Mouse (Mus musculus): ENCODE measurements around the gene Slc25a25. TPM values are rescaled to one million over a fixed set of nuclear protein-coding genes. Genes with fewer than 3 reads are reported as not detected.

The Slc25a25 gene
- polyA plus RNA-seq, 1 experiment from 2014 or later = 11.9 TPM

GRCm38 (mm10) chr2:32411407-32411806 is 39.8 kb downstream of the Slc25a25 start:
- WGBS (ENCODE audit: insufficient replicate concordance) = 74% methylated on average over 7 of the region's 7 CpGs
- ATAC-seq = no peak

GRCm38 (mm10) chr2:32408429-32409424 is 42.5 kb downstream of the Slc25a25 start:
- Histone ChIP-seq H3K4me1 (peaks cover 11% of the 10 kb centered on the region; the same call in 1 of the 2 replicates), H3K9ac (no peak overlapping the region), H3K9me3 (replicated peaks) (no peaks in the 10 kb centered on the region), H3K36me3 (peaks cover 2% of the 10 kb centered on the region; the same call in 1 of the 2 replicates), H3K27me3 (replicated peaks) (peaks cover 4% of the 10 kb centered on the region; the same call in 1 of the 2 replicates), H3K4me3 (no peak overlapping the region), H3K27ac (no peak overlapping the region), H3K4me2 (no peak overlapping the region)
- 0 out of 2 replicates have a peak, but pooled peaks have one; percentile 22 for ATAC-seq
- WGBS (ENCODE audit: insufficient replicate concordance) = 64% methylated on average over 25 of the region's 25 CpGs

More at GRCm38 (mm10) chr2:32411407-32411806, 39.8 kb downstream of the Slc25a25 start:
- no peaks in the 10 kb centered on the region for H3K9me3 ChIP-seq (replicated peaks)
- H3K9ac ChIP-seq = no peak overlapping the region
- no peaks in the 10 kb centered on the region for H3K27me3 ChIP-seq (replicated peaks)
- no peak overlapping the region for H3K4me2 ChIP-seq
- no peak overlapping the region for H3K4me3 ChIP-seq
- peaks cover 11% of the 10 kb centered on the region; the same call in 1 of the 2 replicates for H3K4me1 ChIP-seq
- H3K27ac ChIP-seq = no peak overlapping the region
- H3K36me3 ChIP-seq = peaks cover 29% of the 10 kb centered on the region

- 68% methylated on average over 7 of the region's 7 CpGs for WGBS (ENCODE audit: insufficient replicate concordance)
- H3K36me3 ChIP-seq = peaks cover 6% of the 10 kb centered on the region
- no peak for ATAC-seq
- no peak overlapping the region for H3K27ac ChIP-seq
- no peak overlapping the region for H3K4me2 ChIP-seq
- H3K4me3 ChIP-seq = no peak overlapping the region
- peaks cover 4% of the 10 kb centered on the region; the same call in 1 of the 2 replicates for H3K27me3 ChIP-seq (replicated peaks)
- H3K9me3 ChIP-seq (replicated peaks) = no peaks in the 10 kb centered on the region
- no peak overlapping the region for H3K9ac ChIP-seq
- H3K4me1 ChIP-seq = no peaks in the 10 kb centered on the region
These were observed 44.0 kb downstream of the Slc25a25 start for GRCm38 (mm10) chr2:32407144-32407824.

DNA sequence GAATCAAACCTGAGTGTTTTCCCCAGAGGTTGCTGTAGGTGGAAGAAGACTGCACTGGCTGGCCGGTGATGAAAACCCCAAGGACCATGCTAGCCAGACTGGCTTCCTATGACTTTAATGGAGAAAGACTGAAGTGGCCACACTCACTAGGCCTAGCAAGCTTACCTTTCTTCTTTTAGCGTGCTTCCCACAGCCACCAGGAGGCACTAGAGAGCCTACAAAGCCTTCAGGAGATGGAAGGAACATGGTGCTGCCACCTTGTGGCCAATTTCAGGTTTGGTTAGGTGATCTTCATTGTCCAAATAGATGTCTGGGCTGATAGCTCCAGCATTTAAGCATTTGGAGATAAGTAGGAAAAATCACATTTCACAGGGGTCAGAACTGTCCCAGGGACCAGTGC is 46.6 kb downstream of the Slc25a25 start:
- peaks cover 4% of the 10 kb centered on the region; the same call in 1 of the 2 replicates for H3K27me3 ChIP-seq (replicated peaks)
- no peak overlapping the region for H3K27ac ChIP-seq
- peaks cover 31% of the 10 kb centered on the region for H3K36me3 ChIP-seq
- ATAC-seq = peak; percentile 14; the same call in 1 of the 2 replicates
- 21% methylated on average over 2 of the region's 2 CpGs for WGBS (ENCODE audit: insufficient replicate concordance)
- no peak overlapping the region for H3K4me3 ChIP-seq
- no peak overlapping the region for H3K9ac ChIP-seq
- H3K4me2 ChIP-seq = no peak overlapping the region
- H3K4me1 ChIP-seq = peaks cover 9% of the 10 kb centered on the region
- H3K9me3 ChIP-seq (replicated peaks) = no peaks in the 10 kb centered on the region

DNA sequence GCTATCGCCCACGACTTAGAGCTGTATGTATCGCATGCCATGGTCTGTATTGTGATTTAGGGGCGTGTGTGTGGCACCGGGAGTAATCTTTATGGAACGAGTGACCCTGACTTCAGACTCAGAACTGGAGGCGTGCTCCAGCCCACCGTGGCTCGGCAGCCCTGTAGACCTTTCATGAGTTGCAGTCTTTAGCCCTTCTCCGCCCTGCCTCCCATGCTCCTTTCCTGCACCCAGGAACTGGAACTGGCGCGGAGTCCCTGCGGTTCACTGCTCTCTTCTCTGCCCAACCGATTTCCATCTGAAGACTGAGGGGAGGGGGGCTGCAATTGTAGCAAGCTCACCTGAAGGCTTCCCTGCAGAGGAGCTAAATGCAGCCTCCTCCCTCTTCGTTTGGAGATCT is 54.5 kb downstream of the Slc25a25 start:
- Histone ChIP-seq H3K36me3 (peaks cover 26% of the 10 kb centered on the region), H3K4me1 (peaks cover 39% of the 10 kb centered on the region), H3K27me3 (replicated peaks) (no peaks in the 10 kb centered on the region), H3K4me2 (peak overlapping the region; percentile 94), H3K9me3 (replicated peaks) (no peaks in the 10 kb centered on the region), H3K27ac (no peak overlapping the region), H3K9ac (peak overlapping the region; percentile 83), H3K4me3 (peak overlapping the region; percentile 89)
- WGBS (ENCODE audit: insufficient replicate concordance) = 2% methylated on average over 15 of the region's 15 CpGs
- no peak for ATAC-seq

- peaks cover 20% of the 10 kb centered on the region for H3K36me3 ChIP-seq
- H3K4me2 ChIP-seq = peak overlapping the region; percentile 94
- H3K27ac ChIP-seq = peak overlapping the region; percentile 81
- peaks cover 39% of the 10 kb centered on the region for H3K4me1 ChIP-seq
- no peaks in the 10 kb centered on the region for H3K9me3 ChIP-seq (replicated peaks)
- peak overlapping the region; percentile 89 for H3K4me3 ChIP-seq
- H3K9ac ChIP-seq = peak overlapping the region; percentile 83
- no peaks in the 10 kb centered on the region for H3K27me3 ChIP-seq (replicated peaks)
- ATAC-seq = peak; percentile 86
- under 1% methylated on average over 58 of the region's 59 CpGs for WGBS (ENCODE audit: insufficient replicate concordance)
These were observed 55.2 kb downstream of the Slc25a25 start for GRCm38 (mm10) chr2:32395946-32396621.

DNA sequence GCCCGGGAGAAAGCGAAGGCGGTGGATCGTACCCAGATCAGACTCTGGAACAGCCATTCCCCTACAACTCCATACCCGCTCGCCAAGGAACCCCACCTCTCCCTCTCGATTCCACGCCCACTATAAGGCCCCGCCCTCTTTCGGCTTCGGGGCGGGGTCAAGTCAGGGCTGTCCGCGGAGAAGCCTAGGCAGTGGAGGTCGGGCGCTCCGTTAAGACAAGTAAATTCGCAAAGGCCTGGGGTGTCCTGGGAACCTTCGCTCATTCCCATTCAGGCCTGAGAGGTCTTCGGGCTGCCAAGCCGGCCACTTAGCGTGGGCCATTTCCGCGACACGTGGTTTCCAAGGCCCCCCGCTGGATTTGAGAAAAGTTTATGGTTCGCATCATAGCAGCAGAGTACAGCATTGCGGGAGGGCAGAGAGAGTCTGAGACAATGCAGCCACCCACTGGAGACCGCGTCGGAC is 55.7 kb downstream of the Slc25a25 start, which contains the start of gene Ptges2:
Gene Ptges2, plus strand, starts transcription at position 413 of the 462 bp plus-strand sequence.
- Histone ChIP-seq H3K9ac (peak within 1 kb of the TSS; percentile 83), H3K4me3 (peak within 1 kb of the TSS; percentile 89), H3K4me2 (peak within 1 kb of the TSS; percentile 94), H3K9me3 (replicated peaks) (no peaks in the 10 kb centered on the region), H3K4me1 (peaks cover 39% of the 10 kb centered on the region), H3K27me3 (replicated peaks) (no peaks in the 10 kb centered on the region), H3K27ac (peak within 1 kb of the TSS; percentile 81), H3K36me3 (peaks cover 14% of the 10 kb centered on the region)
- WGBS (ENCODE audit: insufficient replicate concordance) = 2% methylated on average over 31 of the region's 31 CpGs
- ATAC-seq = peak; percentile 84

DNA sequence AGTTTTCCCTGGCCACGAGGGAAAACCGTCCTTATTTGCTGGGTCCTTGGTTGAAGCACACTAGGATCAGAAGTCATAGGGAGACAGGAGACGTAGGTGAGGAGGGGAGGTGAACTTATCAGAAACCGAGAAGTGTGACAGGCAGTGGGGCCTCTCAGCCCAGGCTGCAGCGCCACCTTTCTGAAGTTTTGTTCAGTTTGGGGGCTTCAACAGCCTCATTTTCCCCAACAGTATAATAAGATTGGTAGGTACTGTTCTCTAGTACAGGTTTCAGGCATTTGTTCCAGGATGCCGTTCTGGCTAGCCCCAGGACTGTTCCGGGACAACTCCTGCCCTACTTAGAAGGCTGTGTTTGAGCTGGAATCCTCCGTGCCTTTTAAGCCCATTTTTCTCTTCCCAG is 56.3 kb downstream of the Slc25a25 start:
- Histone ChIP-seq H3K4me1 (peaks cover 33% of the 10 kb centered on the region), H3K27ac (peak overlapping the region; percentile 81), H3K9me3 (replicated peaks) (no peaks in the 10 kb centered on the region), H3K9ac (peak overlapping the region; percentile 83), H3K36me3 (peaks cover 9% of the 10 kb centered on the region), H3K4me3 (peak overlapping the region; percentile 89), H3K27me3 (replicated peaks) (no peaks in the 10 kb centered on the region), H3K4me2 (peak overlapping the region; percentile 94)
- WGBS (ENCODE audit: insufficient replicate concordance) = 1% methylated on average over 8 of the region's 8 CpGs
- 0 out of 2 replicates have a peak, but pooled peaks have one; percentile 22 for ATAC-seq

DNA sequence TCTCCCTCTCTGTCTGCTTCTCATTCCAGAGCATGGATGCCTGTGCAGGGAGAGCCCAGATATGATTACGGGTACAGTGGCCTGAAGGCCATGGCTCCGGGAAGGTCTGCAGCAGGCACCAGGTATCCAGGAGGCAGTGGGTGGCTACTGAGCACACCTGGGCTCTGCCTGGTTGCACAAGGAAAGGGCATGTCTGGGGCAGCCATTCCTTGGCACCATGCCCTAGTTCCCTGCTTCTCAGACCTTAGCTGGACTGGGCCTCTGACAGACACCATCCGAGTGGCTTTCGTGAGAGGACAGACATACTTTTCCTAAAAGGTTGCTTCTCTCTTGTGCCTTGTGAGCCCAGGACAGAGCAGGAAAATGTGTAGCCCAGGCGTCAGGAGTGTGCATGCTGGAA is 59.2 kb downstream of the Slc25a25 start:
- no peak for ATAC-seq
- Histone ChIP-seq H3K9me3 (replicated peaks) (no peaks in the 10 kb centered on the region), H3K4me1 (peaks cover 22% of the 10 kb centered on the region), H3K4me2 (no peak overlapping the region), H3K27me3 (replicated peaks) (peaks cover 17% of the 10 kb centered on the region), H3K9ac (no peak overlapping the region), H3K36me3 (no peaks in the 10 kb centered on the region), H3K27ac (no peak overlapping the region), H3K4me3 (no peak overlapping the region)
- whole genome bisulfite sequencing (ENCODE audit: insufficient replicate concordance) = 74% methylated on average over 5 of the region's 5 CpGs

DNA sequence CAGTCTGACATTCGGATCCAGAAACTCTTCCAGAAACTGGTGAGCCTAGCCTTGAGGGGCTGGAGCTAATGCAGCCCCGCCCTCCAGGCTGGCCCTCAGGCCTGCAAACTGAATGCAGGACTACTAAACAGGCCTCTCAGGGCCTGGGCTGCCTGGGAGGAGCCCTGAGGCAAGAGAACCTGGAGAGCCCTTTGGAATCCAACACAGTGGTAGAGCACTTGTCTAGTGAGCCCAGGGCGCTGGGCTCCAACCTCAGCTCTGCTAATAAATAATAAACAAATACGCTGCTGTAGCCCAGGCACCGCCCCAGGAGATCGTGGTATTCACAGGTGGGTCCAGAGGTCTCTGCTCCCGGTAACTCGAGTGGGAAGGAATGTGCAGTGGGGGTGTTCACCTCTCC is 60.4 kb downstream of the Slc25a25 start:
- Histone ChIP-seq H3K27ac (no peak overlapping the region), H3K36me3 (no peaks in the 10 kb centered on the region), H3K27me3 (replicated peaks) (peaks cover 29% of the 10 kb centered on the region), H3K9ac (no peak overlapping the region), H3K4me1 (peaks cover 15% of the 10 kb centered on the region), H3K4me2 (no peak overlapping the region), H3K9me3 (replicated peaks) (no peaks in the 10 kb centered on the region), H3K4me3 (no peak overlapping the region)
- ATAC-seq = no peak
- 70% methylated on average over 8 of the region's 8 CpGs for WGBS (ENCODE audit: insufficient replicate concordance)

DNA sequence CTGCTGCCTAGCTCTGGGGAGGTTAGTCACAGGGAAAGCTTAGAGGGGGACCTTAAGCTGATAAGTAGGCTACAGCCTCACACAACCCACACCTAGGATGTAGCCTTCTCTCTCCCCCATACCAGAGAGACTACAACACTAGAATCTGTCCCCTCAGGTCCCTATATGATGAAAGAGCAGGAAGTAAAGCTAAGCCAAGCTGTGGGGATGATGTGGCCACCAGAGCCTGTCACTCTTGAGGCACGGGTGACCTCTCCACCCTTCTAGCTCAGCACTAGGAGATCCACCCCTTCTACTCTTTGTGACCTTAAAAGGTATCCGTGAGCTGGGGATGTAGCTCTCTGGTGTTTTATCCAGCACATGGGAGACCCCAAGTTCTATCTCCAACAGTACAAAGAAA is 62.1 kb downstream of the Slc25a25 start:
- Histone ChIP-seq H3K4me2 (no peak overlapping the region), H3K36me3 (no peaks in the 10 kb centered on the region), H3K27ac (no peak overlapping the region), H3K9ac (no peak overlapping the region), H3K4me1 (0 out of 2 replicates have a peak, but pooled peaks cover under 1% of the 10 kb centered on the region), H3K27me3 (replicated peaks) (peaks cover 45% of the 10 kb centered on the region), H3K4me3 (no peak overlapping the region), H3K9me3 (replicated peaks) (no peaks in the 10 kb centered on the region)
- 39% methylated on average over 2 of the region's 2 CpGs for WGBS (ENCODE audit: insufficient replicate concordance)
- ATAC-seq = no peak

Data from liver, embryonic 12.5 days (tissue).